Mouse (Mus musculus): Measurements from ENCODE around the gene Neurl4. TPM values are rescaled to one million over a fixed set of nuclear protein-coding genes. Genes with fewer than 3 reads are reported as not detected.
A peak's percentile ranks its signal among the peaks of the same experiment; 100 is the strongest.

The Neurl4 gene
- polyA plus RNA-seq, 1 experiment: 42.2 TPM

- TF ChIP-seq POLR2A (IDR thresholded peaks at IDR 0.05; ENCODE audit: insufficient read length, low read depth) (peak; percentile 95), POLR2AphosphoS2 (IDR thresholded peaks at IDR 0.05; ENCODE audit: insufficient read length, low read depth) (peak; percentile 96), SRF (IDR thresholded peaks at IDR 0.05; ENCODE audit: control insufficient read depth, insufficient read length, low read depth) (no peak), E2F4 (IDR thresholded peaks at IDR 0.05; ENCODE audit: insufficient read depth) (no peak), MYOG (IDR thresholded peaks at IDR 0.05; ENCODE audit: control insufficient read depth in 1 of 3, insufficient read depth in 1 of 3, insufficient read length in 2 of 3, low read depth in 2 of 3) (no peak), TCF12 (IDR thresholded peaks at IDR 0.05; ENCODE audit: insufficient read depth, poor library complexity, severe bottlenecking) (no peak), MYOD1 (IDR thresholded peaks at IDR 0.05; ENCODE audit: control insufficient read depth in 1 of 3, insufficient read length in 2 of 3, low read depth in 2 of 3) (peak in 1 of 3 experiments; percentile 4), REST (IDR thresholded peaks at IDR 0.05; ENCODE audit: insufficient read depth, insufficient read length) (peak; percentile 27), TCF3 (IDR thresholded peaks at IDR 0.05; ENCODE audit: insufficient read length, low read depth) (no peak), USF1 (IDR thresholded peaks at IDR 0.05; ENCODE audit: low read depth) (peak; percentile 92), MAX (IDR thresholded peaks at IDR 0.05; ENCODE audit: low read depth) (peak; percentile 90), CEBPB (IDR thresholded peaks at IDR 0.05; ENCODE audit: insufficient read depth, poor library complexity, severe bottlenecking) (no peak)
- Histone ChIP-seq H3K27me3 (ENCODE audit: control insufficient read depth, insufficient read depth, insufficient read length) (no peaks in the 10 kb centered on the region), H3K4me2 (ENCODE audit: low read depth) (peak within 1 kb of the TSS; percentile 86), H3K4me3 (peak within 1 kb of the TSS; percentile 77), H3K36me3 (ENCODE audit: control insufficient read depth, insufficient read depth) (peaks cover 28% of the 10 kb centered on the region), H3K79me2 (ENCODE audit: control insufficient read depth, insufficient read depth) (peaks cover 42% of the 10 kb centered on the region), H3ac (ENCODE audit: control insufficient read depth, insufficient read length) (peak within 1 kb of the TSS; percentile 87)
Measured at GRCm38 (mm10) chr11:69921114-69922011, 20.5 kb downstream of the Neurl4 start, which contains the start of gene Eif5a. Gene Eif5a, minus strand, starts transcription at chr11:69921958.

GRCm38 (mm10) chr11:69922012-69922756, 21.3 kb downstream of the Neurl4 start:
- Histone ChIP-seq H3K36me3 (ENCODE audit: control insufficient read depth, insufficient read depth) (peaks cover 19% of the 10 kb centered on the region), H3K4me2 (ENCODE audit: low read depth) (peak overlapping the region; percentile 86), H3K4me3 (peak overlapping the region; percentile 77), H3K79me2 (ENCODE audit: control insufficient read depth, insufficient read depth) (peaks cover 35% of the 10 kb centered on the region), H3ac (ENCODE audit: control insufficient read depth, insufficient read length) (no peak overlapping the region), H3K27me3 (ENCODE audit: control insufficient read depth, insufficient read depth, insufficient read length) (no peaks in the 10 kb centered on the region)
- TF ChIP-seq USF1 (IDR thresholded peaks at IDR 0.05; ENCODE audit: low read depth) (no peak), SRF (IDR thresholded peaks at IDR 0.05; ENCODE audit: control insufficient read depth, insufficient read length, low read depth) (no peak)

- H3ac ChIP-seq (ENCODE audit: control insufficient read depth, insufficient read length): no peak overlapping the region
- H3K79me2 ChIP-seq (ENCODE audit: control insufficient read depth, insufficient read depth): peaks cover 29% of the 10 kb centered on the region
- no peak for TF ChIP-seq USF1 (IDR thresholded peaks at IDR 0.05; ENCODE audit: low read depth)
- no peak for TF ChIP-seq SRF (IDR thresholded peaks at IDR 0.05; ENCODE audit: control insufficient read depth, insufficient read length, low read depth)
- no peak for TF ChIP-seq TCF12 (IDR thresholded peaks at IDR 0.05; ENCODE audit: insufficient read depth, poor library complexity, severe bottlenecking)
- no peak for TF ChIP-seq TCF3 (IDR thresholded peaks at IDR 0.05; ENCODE audit: insufficient read length, low read depth)
- no peaks in the 10 kb centered on the region for H3K27me3 ChIP-seq (ENCODE audit: control insufficient read depth, insufficient read depth, insufficient read length)
- H3K4me2 ChIP-seq (ENCODE audit: low read depth): peak overlapping the region; percentile 86
- H3K36me3 ChIP-seq (ENCODE audit: control insufficient read depth, insufficient read depth): peaks cover 13% of the 10 kb centered on the region
- H3K4me3 ChIP-seq: peak overlapping the region; percentile 77
Measured at GRCm38 (mm10) chr11:69922796-69923195, 21.9 kb downstream of the Neurl4 start.

- Histone ChIP-seq H3K4me3 (no peak overlapping the region), H3K79me2 (ENCODE audit: control insufficient read depth, insufficient read depth) (no peaks in the 10 kb centered on the region), H3ac (ENCODE audit: control insufficient read depth, insufficient read length) (no peak overlapping the region), H3K27me3 (ENCODE audit: control insufficient read depth, insufficient read depth, insufficient read length) (no peaks in the 10 kb centered on the region), H3K4me2 (ENCODE audit: low read depth) (no peak overlapping the region), H3K36me3 (ENCODE audit: control insufficient read depth, insufficient read depth) (no peaks in the 10 kb centered on the region)
- TF ChIP-seq USF1 (IDR thresholded peaks at IDR 0.05; ENCODE audit: low read depth) (no peak), MYOD1 (IDR thresholded peaks at IDR 0.05; ENCODE audit: control insufficient read depth in 1 of 3, insufficient read length in 2 of 3, low read depth in 2 of 3) (no peak), CEBPB (IDR thresholded peaks at IDR 0.05; ENCODE audit: insufficient read depth, poor library complexity, severe bottlenecking) (no peak), POLR2AphosphoS2 (IDR thresholded peaks at IDR 0.05; ENCODE audit: insufficient read length, low read depth) (no peak), TCF12 (IDR thresholded peaks at IDR 0.05; ENCODE audit: insufficient read depth, poor library complexity, severe bottlenecking) (no peak), MAX (IDR thresholded peaks at IDR 0.05; ENCODE audit: low read depth) (no peak), POLR2A (IDR thresholded peaks at IDR 0.05; ENCODE audit: insufficient read length, low read depth) (no peak), REST (IDR thresholded peaks at IDR 0.05; ENCODE audit: insufficient read depth, insufficient read length) (no peak), SRF (IDR thresholded peaks at IDR 0.05; ENCODE audit: control insufficient read depth, insufficient read length, low read depth) (no peak), MYOG (IDR thresholded peaks at IDR 0.05; ENCODE audit: control insufficient read depth in 1 of 3, insufficient read depth in 1 of 3, insufficient read length in 2 of 3, low read depth in 2 of 3) (no peak), TCF3 (IDR thresholded peaks at IDR 0.05; ENCODE audit: insufficient read length, low read depth) (no peak), E2F4 (IDR thresholded peaks at IDR 0.05; ENCODE audit: insufficient read depth) (no peak)
Measured at GRCm38 (mm10) chr11:69927501-69927900, 26.6 kb downstream of the Neurl4 start.

Data from myocyte (in vitro differentiated cells).